Mouse (Mus musculus): Measurements from ENCODE around the gene Ptprg.

Gene Ptprg

GRCm38 (mm10) chr14:12145919-12146318 lies 592.6 kb downstream of the Ptprg start:
- no peak for DNase-seq (ENCODE audit: low spot score)

DNA sequence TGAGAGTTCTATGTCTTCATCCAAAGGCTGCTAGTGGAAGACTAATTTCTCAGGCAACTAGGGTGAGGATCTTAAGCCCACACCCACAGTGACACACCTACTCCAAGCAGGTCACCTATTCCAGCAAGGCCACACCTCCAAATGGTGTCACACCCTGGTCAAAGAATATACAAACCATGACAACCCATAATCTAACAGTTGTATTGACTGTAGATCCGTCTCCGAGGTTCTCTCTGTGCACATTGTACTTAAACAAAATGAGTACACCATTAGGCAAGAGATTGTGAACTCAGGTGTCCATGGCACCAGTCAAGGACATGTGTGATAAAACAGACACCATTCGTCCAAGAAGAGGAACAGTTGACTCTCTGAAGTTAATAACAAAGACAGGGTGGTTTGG lies 596.2 kb downstream of the Ptprg start:
- DNase-seq (ENCODE audit: low spot score), result no peak

DNA sequence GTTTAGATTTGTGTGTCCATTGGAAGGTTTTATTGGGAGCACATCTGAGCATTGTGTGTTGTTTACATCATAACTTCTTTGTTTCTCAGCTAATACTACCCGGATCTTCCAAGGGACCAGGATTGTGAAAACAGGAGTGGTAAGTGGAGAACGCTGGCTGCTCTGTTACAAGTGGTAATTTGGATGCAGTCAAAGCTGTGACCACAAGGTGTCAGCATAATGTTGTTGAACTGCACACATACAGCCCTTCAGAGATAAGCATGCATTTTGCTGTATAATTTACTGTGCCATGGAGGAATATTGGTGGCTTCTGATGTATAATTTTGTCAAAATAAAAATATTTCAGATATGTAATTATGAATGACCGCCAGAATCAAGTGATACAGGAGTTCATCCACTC lies 598.6 kb downstream of the Ptprg start:
- no peak for DNase-seq (ENCODE audit: low spot score)

DNA sequence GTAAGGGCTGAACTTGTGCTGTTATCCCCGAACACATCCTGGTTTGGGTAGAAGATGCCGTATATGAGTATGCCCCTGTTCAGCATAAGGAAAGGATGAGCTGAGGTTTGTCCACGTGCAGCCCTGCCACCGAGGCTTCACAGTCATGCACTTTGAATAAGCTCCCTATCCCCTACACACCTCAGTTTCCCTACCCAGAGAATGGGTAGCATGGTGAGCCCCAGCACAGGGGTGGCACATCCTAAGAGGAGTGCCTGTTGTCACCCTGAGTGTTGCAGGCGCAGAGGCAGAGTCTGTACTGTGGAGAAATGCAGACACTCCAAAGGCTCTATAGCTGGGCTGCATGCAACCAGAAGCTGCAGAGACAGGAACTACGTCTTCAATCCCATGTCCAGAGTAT lies 599.4 kb downstream of the Ptprg start:
- no peak for DNase-seq (ENCODE audit: low spot score)

GRCm38 (mm10) chr14:12153599-12153998 lies 600.3 kb downstream of the Ptprg start:
- DNase-seq (ENCODE audit: low spot score), result no peak

DNA sequence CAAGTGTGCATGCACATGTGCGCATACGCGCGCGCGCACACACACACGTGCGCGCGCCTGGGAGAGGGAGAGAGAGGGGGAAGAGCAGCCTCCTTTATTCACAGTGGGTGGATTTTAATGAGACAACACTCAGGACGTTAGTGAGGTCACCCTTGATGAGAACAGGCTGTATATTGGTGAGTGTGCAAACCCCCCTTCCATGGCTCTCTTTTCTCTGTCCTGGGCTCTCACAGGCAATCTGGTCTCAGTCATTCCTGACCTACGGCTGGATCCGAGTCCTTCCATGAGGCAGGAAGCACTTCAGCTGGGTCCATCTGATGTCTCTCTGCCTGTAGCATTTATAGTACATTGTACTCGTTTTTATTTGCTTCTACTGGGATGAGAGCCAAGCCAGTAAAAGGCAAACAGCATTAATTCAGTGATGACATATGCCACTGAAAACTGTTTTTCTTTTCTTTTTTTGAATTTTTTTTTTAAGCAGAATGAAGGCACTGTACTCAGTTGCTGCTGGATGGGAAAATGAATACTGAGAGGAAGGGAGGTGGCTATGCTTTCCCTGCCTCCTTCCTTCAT lies 608.5 kb downstream of the Ptprg start:
- no peak for DNase-seq (ENCODE audit: low spot score)

DNA sequence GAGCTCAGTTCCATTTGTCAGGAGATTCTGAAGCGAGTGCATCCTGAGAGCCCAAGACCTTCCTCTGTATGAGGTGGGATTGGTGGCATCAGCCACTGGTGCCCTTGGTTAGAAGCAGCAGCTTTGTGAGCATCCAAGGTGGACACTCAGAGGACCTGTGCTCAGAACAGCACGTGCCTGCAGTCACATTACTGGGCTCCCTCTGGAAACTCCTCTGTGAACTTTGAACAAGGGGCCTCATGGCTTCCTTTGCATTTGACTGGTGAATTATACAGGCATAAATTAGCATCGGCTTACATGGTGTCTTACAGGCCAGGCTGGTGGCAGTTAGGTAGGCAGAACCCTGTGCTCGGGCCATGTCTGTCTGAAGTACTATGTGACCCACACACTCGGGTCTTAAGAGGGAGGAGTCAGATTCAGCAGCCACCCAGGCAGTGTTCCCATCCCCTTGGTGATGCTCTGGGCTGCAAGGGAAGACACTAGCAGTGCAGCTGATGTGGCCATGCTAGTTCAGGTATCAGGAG lies 609.1 kb downstream of the Ptprg start:
- no peak for DNase-seq (ENCODE audit: low spot score)

DNA sequence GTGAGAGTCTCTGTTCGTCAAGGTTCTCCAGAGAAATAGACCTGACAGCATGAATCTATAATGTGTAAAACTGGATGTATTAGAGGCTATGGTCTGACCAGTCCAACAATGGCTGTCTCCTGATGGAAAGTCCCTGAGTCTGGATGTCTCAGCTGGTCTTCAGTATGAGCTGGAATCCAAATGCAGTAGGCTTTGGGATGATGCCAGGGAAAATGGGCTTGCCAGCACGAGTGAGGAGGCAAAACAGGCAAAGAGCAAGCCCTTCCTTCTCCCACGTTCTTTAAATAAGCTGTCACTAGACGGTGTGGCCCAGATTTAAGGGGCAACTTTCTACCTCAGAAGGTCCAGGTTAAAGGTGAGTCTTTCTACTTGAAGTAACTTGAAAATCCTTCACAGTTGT lies 609.9 kb downstream of the Ptprg start:
- no peak for DNase-seq (ENCODE audit: low spot score)

DNA sequence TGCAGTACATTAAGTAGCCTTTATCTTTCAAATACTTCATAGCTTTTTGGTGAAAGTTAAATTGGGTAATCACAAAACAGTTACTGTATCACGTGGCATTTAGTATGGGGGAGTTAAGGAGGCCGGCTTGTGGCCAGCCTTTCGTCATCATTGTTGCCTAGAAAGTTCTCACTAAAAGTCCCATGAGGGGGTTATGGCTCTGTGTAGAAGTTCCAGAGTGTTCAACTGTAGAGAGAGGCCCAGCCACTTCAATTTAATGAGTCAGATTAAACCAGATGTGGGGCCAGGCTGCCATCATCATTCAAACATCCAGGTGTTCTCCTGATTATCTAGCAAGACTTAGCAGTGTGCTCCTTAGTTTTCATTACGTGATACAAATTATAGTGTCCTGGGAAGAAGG lies 613.9 kb downstream of the Ptprg start:
- no peak for DNase-seq (ENCODE audit: low spot score)

- DNase-seq (ENCODE audit: low spot score), result no peak
Observed at GRCm38 (mm10) chr14:12167651-12168050, 614.3 kb downstream of the Ptprg start.

- DNase-seq (ENCODE audit: low spot score), result no peak
Observed at GRCm38 (mm10) chr14:12177436-12177835, 624.1 kb downstream of the Ptprg start.

DNA sequence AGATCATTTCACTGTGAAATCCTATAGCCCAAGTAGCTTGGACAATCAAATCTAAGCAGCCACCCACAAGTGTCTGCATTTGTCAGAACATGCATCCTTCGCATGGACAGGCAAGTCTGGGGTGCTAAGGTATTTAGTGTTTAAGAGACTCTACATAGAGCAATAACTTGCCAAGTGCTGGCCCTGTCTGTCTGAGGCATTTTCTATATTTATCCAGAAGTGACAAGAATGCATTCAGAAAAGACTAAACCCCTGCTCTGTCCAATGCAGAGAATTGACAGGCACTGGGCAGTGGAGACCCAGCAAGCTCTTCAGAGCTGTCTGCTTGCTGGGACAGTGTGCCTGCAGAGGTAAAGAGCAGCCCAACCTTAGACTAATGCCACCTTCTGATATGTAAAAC lies 625.3 kb downstream of the Ptprg start:
- no peak for DNase-seq (ENCODE audit: low spot score)

DNA sequence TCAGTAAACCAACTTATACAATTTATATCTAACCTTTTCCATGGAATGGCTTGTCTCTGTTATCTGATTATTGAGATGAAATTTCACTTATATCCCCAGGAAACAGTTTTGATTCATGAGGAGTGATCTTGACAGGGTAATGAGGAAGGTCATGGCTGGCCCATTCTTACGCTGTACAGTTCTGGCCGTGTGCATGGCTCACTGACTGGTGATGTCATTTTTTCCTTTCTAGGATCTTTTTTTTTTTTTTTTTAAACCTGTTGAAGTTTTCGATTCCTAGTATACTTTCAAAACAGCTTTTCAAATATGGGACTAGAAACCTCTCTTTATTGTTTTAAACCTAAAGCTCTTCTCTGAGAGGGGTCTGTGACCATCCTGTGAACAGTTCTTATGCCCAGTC lies 626.8 kb downstream of the Ptprg start:
- no peak for DNase-seq (ENCODE audit: low spot score)

- no peak for DNase-seq (ENCODE audit: low spot score)
Observed at GRCm38 (mm10) chr14:12185040-12185439, 631.7 kb downstream of the Ptprg start.

GRCm38 (mm10) chr14:12188352-12188751 lies 635.0 kb downstream of the Ptprg start:
- no peak for DNase-seq (ENCODE audit: low spot score)

DNA sequence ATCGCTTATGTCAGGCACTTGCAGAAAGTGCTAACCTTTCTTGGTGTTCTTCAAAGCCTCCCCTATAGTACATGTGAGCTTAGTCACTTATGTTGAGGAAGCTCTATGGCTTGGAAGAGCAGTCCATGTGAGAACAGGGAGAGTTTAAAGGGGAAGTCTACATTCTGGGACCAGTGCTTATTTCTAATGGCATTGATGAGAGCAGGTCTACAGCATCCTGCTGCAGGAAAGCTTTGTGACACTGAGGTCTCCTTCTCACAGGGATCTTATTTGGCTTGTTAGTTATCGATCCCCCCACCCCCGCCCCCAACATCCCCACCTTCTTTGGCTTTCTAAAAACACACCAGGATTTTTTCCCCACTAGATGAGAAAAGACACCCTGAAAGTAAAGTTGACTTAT lies 635.9 kb downstream of the Ptprg start:
- no peak for DNase-seq (ENCODE audit: low spot score)

GRCm38 (mm10) chr14:12189717-12190600 lies 636.6 kb downstream of the Ptprg start:
- DNase-seq (ENCODE audit: low spot score), result no peak

DNA sequence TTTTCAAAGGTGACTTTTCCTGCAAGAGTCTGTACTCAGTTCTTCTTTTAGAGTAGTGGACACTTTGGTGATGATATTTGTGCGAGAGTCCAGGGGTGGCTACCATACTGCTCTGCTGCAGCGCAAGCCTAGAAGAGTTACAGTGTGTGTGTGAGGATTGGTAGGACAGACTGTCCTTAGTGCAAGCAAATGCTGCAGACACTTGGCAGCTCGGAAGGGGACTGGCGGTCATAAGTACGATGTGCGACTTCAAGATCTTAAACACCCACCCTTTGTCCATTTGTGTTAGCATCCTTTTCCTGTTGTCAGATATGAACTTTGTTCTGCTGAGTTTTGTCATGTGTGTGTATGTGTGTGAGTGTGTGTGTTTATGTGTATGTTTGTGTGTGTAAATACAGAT lies 637.7 kb downstream of the Ptprg start:
- no peak for DNase-seq (ENCODE audit: low spot score)

DNA sequence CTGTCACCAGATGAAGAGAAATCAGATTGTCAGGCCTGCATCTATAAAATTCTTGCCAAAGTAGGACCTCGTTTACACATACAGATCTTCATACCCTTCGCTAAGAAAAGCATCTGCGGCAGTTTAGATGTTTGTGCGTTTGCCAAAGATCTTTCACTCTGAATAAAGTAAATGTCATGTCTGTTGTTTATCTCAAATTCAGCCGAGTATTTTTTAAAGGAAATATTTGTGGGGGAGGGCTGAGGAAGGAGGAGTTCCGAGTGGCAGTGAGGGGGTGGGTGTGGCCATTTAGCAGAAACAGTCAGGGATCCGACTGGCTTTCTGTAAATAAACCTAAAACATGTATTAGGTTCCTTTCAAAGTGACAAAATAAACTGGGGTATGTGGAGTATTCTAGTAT lies 645.4 kb downstream of the Ptprg start:
- no peak for DNase-seq (ENCODE audit: low spot score)

DNA sequence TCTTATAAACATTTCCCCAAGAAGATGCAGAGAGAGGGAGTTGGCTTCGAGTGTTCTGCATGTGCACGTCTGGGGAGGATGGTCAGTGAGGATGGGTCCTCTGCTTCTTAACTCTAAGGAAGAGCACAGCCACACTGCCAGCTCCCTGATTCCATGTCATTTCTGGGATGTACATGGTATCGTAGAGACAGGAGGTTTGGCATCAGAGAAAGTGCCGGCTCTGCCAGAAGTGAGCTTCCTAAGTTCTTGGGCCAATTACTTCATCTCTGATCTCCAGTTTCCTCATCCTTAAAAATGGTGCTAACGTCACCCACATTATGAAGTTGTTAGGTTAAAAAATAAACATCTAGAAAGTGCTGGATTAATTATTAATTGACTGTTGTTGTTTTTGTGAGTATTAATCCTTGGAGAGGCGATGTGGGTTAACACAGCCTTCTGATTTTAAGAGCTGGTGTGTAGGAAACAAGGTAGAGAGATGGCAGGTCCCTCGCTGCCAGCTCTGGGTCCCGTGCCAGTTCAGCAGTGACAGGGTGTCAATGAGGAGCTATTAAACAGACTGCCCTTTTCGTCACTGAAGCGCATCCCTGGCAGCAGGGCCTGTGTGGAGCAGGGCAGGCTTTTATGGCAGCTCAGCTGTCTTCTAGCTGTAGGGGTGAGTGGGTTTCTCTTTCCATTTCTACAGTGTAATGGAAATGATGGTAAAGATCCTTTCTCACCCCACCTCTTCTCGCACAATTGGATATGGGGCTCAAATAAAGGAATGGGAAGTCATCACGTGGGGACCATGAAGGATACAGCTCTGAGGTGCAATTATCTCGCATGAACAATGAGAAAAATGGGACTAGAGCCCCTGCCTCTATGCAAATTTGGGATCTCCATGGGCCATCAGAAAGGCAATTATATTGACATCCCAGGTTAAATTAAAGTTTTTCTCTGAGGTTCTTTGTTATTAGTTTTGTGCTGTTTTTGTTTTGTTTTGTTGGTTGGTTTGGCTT lies 646.9 kb downstream of the Ptprg start:
- DNase-seq (ENCODE audit: low spot score), result no peak

DNA sequence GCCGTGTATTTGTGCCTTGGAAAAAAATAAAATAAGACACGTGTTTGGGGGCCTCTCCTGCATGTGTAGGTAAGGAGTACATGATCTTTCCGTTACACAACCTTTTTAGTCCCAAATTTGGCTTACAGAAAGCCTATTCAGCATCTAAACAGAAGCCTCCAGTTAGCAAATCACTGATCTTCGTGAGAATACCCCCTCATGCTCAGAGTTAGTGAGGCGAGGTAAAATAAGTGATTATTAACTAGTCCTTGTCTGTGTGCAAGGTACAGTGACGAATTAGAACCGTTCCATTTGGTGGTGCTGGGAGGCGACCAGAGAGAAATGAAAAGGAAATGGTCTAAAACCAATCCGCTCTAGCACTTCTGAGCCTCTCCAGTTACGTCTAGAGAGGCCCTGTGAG lies 648.9 kb downstream of the Ptprg start:
- no peak for DNase-seq (ENCODE audit: low spot score)

DNA sequence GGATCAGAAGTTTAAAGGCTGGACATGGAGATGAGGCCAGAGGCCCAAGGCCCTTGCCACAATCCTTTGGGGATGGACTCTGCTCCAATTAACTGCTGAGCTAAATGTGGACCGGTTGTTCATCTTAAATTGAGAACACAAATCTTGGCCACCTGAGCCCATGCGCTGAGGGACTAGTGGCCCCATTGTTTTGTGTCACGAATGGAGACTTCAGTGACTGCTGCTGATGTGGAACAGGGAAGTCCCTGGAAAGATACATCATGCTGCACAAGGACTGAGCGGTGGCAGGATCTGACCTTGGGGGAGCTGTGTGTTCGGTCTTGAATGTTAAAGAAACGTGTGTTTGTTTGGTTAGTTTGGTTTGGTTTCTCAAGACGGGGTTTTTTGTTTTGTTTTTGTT lies 649.7 kb downstream of the Ptprg start:
- no peak for DNase-seq (ENCODE audit: low spot score)
